Mouse (Mus musculus) liver, embryonic 14.5 days (tissue): Measurements from ENCODE around the gene Klrg1. TPM values are rescaled to one million over a fixed set of nuclear protein-coding genes. Genes with fewer than 3 reads are reported as not detected.

Source experiments
- ATAC-seq: fragments of 200-750 bp; cut with Nextera tagmentation; 2 replicates; pipeline ENCODE4 v1.8.0; 2017; ENCODE audit warnings: moderate number of reproducible peaks, mild to moderate bottlenecking, moderate library complexity; ENCODE audit not compliant: insufficient read depth
- DNase-seq, 3 experiments: peaks; one replicate each; pipeline ENCODE4 v3.0.0-alpha.2; 2012 to 2013; ENCODE audit warnings: low read depth in 3 of 3, low spot score in 3 of 3
- H3K27ac ChIP-seq: fragments of 300-500 bp; sonication (generic); 2 replicates; pipeline ENCODE4 v1.5.1; 2014; ENCODE audit warnings: moderate library complexity, mild to moderate bottlenecking, control low read depth, inconsistent platforms
- H3K27me3 ChIP-seq: fragments of 300-500 bp; sonication (generic); 2 replicates; pipeline ENCODE4 v1.6.1; 2014; ENCODE audit warnings: mild to moderate bottlenecking, low read length, moderate library complexity; ENCODE audit not compliant: control insufficient read depth, insufficient read depth
- H3K36me3 ChIP-seq: fragments of 300-500 bp; sonication (generic); replicated peaks from 2 replicates; pipeline ENCODE4 v1.6.1; 2014; ENCODE audit warnings: low read depth; ENCODE audit not compliant: control insufficient read depth, insufficient read depth
- H3K4me1 ChIP-seq, 2 experiments: fragments of 200-500 bp in 1 of 2; fragments of 300-500 bp in 1 of 2; sonication (generic) in 1 of 2; replicated peaks; 2 replicates each; pipeline ENCODE4 v1.6.1; 2012 to 2014; ENCODE audit warnings: antibody characterized with exemption in 1 of 2, inconsistent platforms in 1 of 2, low read length in 1 of 2; ENCODE audit not compliant: control insufficient read depth in 2 of 2, insufficient read depth in 2 of 2
- H3K4me2 ChIP-seq: fragments of 300-500 bp; sonication (generic); 2 replicates; pipeline ENCODE4 v1.6.1; 2014; ENCODE audit warnings: low read depth, mild to moderate bottlenecking, control low read depth, moderate library complexity
- H3K4me3 ChIP-seq, 2 experiments: fragments of 200-500 bp in 1 of 2; fragments of 300-500 bp in 1 of 2; sonication (generic) in 1 of 2; 2 replicates each; pipeline ENCODE4 v1.5.1; 2012 to 2014; ENCODE audit warnings: low read depth in 2 of 2, low read length in 2 of 2, mild to moderate bottlenecking in 2 of 2, control low read depth in 1 of 2, inconsistent platforms in 1 of 2, moderate library complexity in 1 of 2; ENCODE audit not compliant: insufficient read depth in 1 of 2
- H3K9ac ChIP-seq: fragments of 300-500 bp; sonication (generic); replicated peaks from 2 replicates; pipeline ENCODE4 v1.6.1; 2014; ENCODE audit warnings: mild to moderate bottlenecking, control low read depth, moderate library complexity
- H3K9me3 ChIP-seq: fragments of 300-500 bp; sonication (generic); 2 replicates; pipeline ENCODE4 v1.6.1; 2016; ENCODE audit warnings: low read length, mixed read lengths; ENCODE audit not compliant: control insufficient read depth
- CTCF ChIP-seq: IDR thresholded peaks from 2 replicates; pipeline ENCODE4 v1.5.1; 2016; ENCODE audit warnings: antibody characterized with exemption, low read depth, control low read depth
- EP300 ChIP-seq: IDR thresholded peaks from 2 replicates; pipeline ENCODE4 v1.6.1; 2016; ENCODE audit warnings: antibody characterized with exemption, low read depth
- WGBS: fragments of 180-500 bp; shearing (Covaris S2); extraction: QIAGEN DNeasy Blood & Tissue Kit; methylation state at CpG from one replicate; pipeline ENCODE4 v1.1.7; 2014; ENCODE audit not compliant: insufficient replicate concordance; 5-methylcytosine and 5-hydroxymethylcytosine counted together
- polyA plus RNA-seq, 2 experiments: library from polyadenylated mRNA; depleted of rRNA in 1 of 2; stranded (reverse) in 1 of 2; unstranded in 1 of 2; fragments of >200 nt; fragmentation: Nextera tagmentation in 1 of 2; extraction: Ambion mirVana in 1 of 2; gene quantifications; 2 replicates each; pipeline versions ENCODE4 v1.2.1 to v1.2.3; 2012 to 2014

Klrg1 gene
- polyA plus RNA-seq, 2 experiments = not detected

DNA sequence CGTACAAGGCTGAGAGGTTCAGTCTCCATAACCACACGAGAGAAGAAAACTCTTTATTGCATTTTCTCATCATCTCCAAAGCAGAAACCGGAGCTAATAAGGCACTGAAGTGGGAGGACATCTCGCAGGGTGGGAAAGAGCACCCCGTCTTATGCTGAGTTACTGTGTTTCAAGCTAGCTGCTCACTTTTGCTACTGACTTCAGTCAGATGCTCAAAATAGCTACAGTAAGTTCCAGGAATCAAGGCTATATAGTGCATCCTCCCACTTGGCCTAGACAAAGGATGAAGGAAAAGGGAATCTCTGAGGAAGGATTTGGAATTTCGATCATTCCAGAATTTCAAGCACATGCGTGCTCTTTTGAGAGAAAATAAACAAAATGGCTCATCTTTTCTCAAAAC is 6.1 kb downstream of the Klrg1 start:
- Histone ChIP-seq H3K4me2 (no peak overlapping the region), H3K36me3 (no peaks in the 10 kb centered on the region), H3K27me3 (no peaks in the 10 kb centered on the region), H3K27ac (no peak overlapping the region), H3K9ac (no peak overlapping the region), H3K4me1 (peaks cover 0 to 7% of the 10 kb centered on the region in 2 experiments; a peak in 2 of 4 replicates), H3K4me3 (no peak overlapping the region), H3K9me3 (no peaks in the 10 kb centered on the region)
- TF ChIP-seq EP300 (no peak), CTCF (no peak)
- 68% methylated on average over 7 of the region's 7 CpGs for WGBS
- ATAC-seq = no peak
- DNase-seq = no peak

DNA sequence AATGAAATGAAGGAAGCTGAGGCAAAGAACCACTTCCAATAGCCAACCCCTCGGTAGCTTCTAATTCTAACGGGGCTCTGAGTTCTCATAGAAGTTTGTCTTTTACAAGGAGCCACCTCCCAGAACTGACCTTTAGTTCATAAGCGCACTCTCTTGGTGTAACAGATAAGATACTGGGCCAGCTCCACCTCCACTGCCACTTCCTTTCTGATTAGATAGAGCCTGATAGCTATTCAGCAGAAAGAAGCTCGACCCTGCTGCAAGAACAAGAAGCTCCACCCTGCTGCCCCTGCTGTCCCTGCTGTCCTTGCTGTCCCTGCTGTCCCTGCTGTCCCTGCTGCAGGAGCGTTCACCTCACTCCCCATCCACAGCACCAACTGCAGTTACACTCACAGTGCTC is 8.1 kb downstream of the Klrg1 start:
- Histone ChIP-seq H3K27me3 (no peaks in the 10 kb centered on the region), H3K9me3 (no peaks in the 10 kb centered on the region), H3K9ac (no peak overlapping the region), H3K4me3 (no peak overlapping the region), H3K4me2 (peak overlapping the region; percentile 8; the same call in 1 of the 2 replicates), H3K36me3 (no peaks in the 10 kb centered on the region), H3K27ac (no peak overlapping the region), H3K4me1 (peaks cover 0 to 7% of the 10 kb centered on the region in 2 experiments; a peak in 2 of 4 replicates)
- WGBS = 6% methylated on average over 5 of the region's 5 CpGs
- ATAC-seq (peak; percentile 50; the same call in 1 of the 2 replicates), DNase-seq (no peak)
- TF ChIP-seq EP300 = no peak
- TF ChIP-seq CTCF = no peak

DNA sequence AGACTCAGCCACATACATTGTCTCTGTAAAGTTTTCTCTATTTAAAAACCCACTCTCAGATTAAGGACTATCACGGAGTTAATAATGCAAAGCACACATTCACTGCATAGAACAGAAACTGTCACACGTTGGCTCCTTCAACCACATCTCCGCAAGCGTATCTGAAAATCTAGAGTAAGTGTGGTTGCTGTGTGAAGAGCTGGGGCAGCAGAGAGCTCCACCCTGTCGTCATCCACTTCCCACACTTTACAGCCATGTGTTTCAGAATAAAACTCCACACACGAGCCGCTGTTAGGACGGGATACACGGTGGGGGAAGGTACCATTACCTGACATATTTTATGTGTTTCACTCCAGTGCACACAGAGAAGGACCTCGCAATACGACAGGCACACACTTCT is 12.5 kb downstream of the Klrg1 start:
- H3K27ac ChIP-seq = no peak overlapping the region
- no peaks in the 10 kb centered on the region for H3K9me3 ChIP-seq
- peaks cover 0 to 7% of the 10 kb centered on the region in 2 experiments; a peak in 2 of 4 replicates for H3K4me1 ChIP-seq
- no peak overlapping the region for H3K9ac ChIP-seq
- DNase-seq (no peak), ATAC-seq (no peak)
- WGBS = 51% methylated on average over 11 of the region's 11 CpGs
- no peak overlapping the region for H3K4me2 ChIP-seq
- H3K27me3 ChIP-seq = no peaks in the 10 kb centered on the region
- TF ChIP-seq CTCF (no peak), EP300 (no peak)
- H3K36me3 ChIP-seq = no peaks in the 10 kb centered on the region
- H3K4me3 ChIP-seq = no peak overlapping the region

DNA sequence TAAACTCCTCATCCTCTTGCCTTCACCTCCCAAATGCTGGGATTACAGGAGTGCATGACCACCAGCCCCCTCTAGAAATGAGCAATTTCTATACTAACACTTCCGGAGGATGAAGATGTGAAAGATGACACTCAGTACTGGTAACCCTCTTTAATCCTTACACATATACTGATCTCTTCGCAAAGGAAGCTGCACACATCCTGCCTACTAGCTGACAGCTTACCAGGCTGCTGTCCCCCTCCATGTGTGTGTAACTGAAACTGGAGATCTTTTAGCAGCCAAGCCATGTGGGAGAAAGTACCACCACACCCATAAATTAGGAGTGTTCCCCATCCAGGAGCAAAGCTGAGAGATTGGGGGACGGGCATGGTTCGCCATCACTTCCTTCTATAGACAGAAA is 13.5 kb downstream of the Klrg1 start:
- H3K4me2 ChIP-seq = no peak overlapping the region
- no peak overlapping the region for H3K9ac ChIP-seq
- ATAC-seq = no peak

DNA sequence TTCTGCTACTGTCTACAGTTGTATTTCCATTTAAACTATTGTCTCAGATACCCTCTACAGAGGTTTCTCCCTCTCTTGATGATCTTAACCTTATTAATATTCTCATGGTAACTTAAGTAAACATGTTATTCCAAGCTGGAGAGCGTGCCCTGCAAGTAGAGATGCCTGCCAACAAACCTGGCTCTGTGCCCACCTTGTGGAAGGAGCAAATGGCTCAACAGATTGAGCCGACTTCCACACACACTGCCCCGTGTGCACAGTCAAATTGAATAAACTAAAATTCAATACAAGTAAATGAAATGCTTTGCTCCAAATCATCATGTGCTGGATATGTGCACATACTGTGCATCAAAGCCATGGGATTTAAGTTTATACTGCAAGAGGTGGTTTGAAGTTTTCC is 14.1 kb downstream of the Klrg1 start:
- Histone ChIP-seq H3K4me1 (no peaks in the 10 kb centered on the region), H3K4me3 (no peak overlapping the region), H3K9ac (no peak overlapping the region), H3K4me2 (no peak overlapping the region), H3K9me3 (no peaks in the 10 kb centered on the region), H3K27ac (no peak overlapping the region), H3K27me3 (no peaks in the 10 kb centered on the region), H3K36me3 (no peaks in the 10 kb centered on the region)
- ATAC-seq = no peak
- TF ChIP-seq CTCF = no peak
- no peak for TF ChIP-seq EP300
- DNase-seq = no peak
- 56% methylated on average over 3 of the region's 3 CpGs for WGBS

More for the DNA sequence above, 13.5 kb downstream of the Klrg1 start:
- Histone ChIP-seq H3K4me1 (peaks cover 0 to under 1% of the 10 kb centered on the region in 2 experiments; a peak in 2 of 4 replicates), H3K27ac (no peak overlapping the region), H3K36me3 (no peaks in the 10 kb centered on the region), H3K27me3 (no peaks in the 10 kb centered on the region), H3K4me3 (no peak overlapping the region), H3K9me3 (no peaks in the 10 kb centered on the region)
- 64% methylated on average over 4 of the region's 4 CpGs for WGBS
- TF ChIP-seq CTCF (no peak), EP300 (no peak)
- DNase-seq = no peak
